In genomic region chr7:34652751-34653502, GRCm38 (mm10) we compare ENCODE assay signal across 8 mouse cellular contexts. TPM values are rescaled to one million over a fixed set of nuclear protein-coding genes. Genes with fewer than 3 reads are reported as not detected.
DNase-seq lines count a peak whose midpoint lies in the region; ATAC-seq and TF ChIP-seq lines count a peak whose summit lies in the region.

No protein-coding gene starts in this region.

- peak overlapping the region; percentile 63 for H3ac ChIP-seq in C2C12 (ENCODE audit: control insufficient read depth, insufficient read length, low read depth)

- H3K4me1 ChIP-seq in forebrain, embryonic 15.5 days = peaks cover 38% of the 10 kb centered on the region
- peaks cover 20% of the 10 kb centered on the region for H3K4me1 ChIP-seq in hindbrain, embryonic 16.5 days (ENCODE audit: control insufficient read depth, insufficient read depth, low read depth, low read length)
- H3K4me1 ChIP-seq in lung, embryonic 16.5 days (replicated peaks; ENCODE audit: control insufficient read depth, insufficient read depth, low read length) = peaks cover 6% of the 10 kb centered on the region; the same call in 1 of the 2 replicates
- peaks cover 12% of the 10 kb centered on the region; the same call in 1 of the 2 replicates for H3K4me1 ChIP-seq in stomach, embryonic 14.5 days (ENCODE audit: control insufficient read depth, insufficient read depth, low read length)

- H3K9me3 ChIP-seq in forebrain, embryonic 15.5 days = no peaks in the 10 kb centered on the region
- H3K9me3 ChIP-seq in hindbrain, embryonic 16.5 days (ENCODE audit: control insufficient read depth, low read length) = no peaks in the 10 kb centered on the region
- no peaks in the 10 kb centered on the region for H3K9me3 ChIP-seq in lung, embryonic 16.5 days (ENCODE audit: control insufficient read depth, low read length)
- H3K9me3 ChIP-seq in stomach, embryonic 14.5 days (ENCODE audit: control insufficient read depth, low read depth, low read length) = no peaks in the 10 kb centered on the region

- no peaks in the 10 kb centered on the region for H3K79me2 ChIP-seq in C2C12 (ENCODE audit: control insufficient read depth, insufficient read depth)

- H3K4me3 ChIP-seq in C2C12 (ENCODE audit: insufficient read depth, poor library complexity, severe bottlenecking) = peak overlapping the region; percentile 34
- H3K4me3 ChIP-seq in forebrain, embryonic 15.5 days = peak overlapping the region; percentile 92
- peak overlapping the region; percentile 63 for H3K4me3 ChIP-seq in hindbrain, embryonic 16.5 days (ENCODE audit: low read length)
- peak overlapping the region; percentile 63 for H3K4me3 ChIP-seq in lung, embryonic 16.5 days (ENCODE audit: low read length)
- H3K4me3 ChIP-seq in stomach, embryonic 14.5 days (ENCODE audit: low read depth, low read length) = peak overlapping the region; percentile 87

- no peaks in the 10 kb centered on the region for H3K79me3 ChIP-seq in C2C12 (ENCODE audit: low read depth)

- no peak for TF ChIP-seq CTCF in C2C12 (IDR thresholded peaks at IDR 0.05; ENCODE audit: control insufficient read depth, insufficient read depth, insufficient read length)

- DNase-seq in adrenal gland, postnatal 10 days = peak; percentile 41
- no peak for DNase-seq in thymus, postnatal 25 days

- H3K4me2 ChIP-seq in forebrain, embryonic 15.5 days (replicated peaks) = peak overlapping the region; percentile 91
- peak overlapping the region; percentile 95 for H3K4me2 ChIP-seq in hindbrain, embryonic 16.5 days (ENCODE audit: low read length)
- H3K4me2 ChIP-seq in lung, embryonic 16.5 days (ENCODE audit: low read depth, low read length) = peak overlapping the region; percentile 78
- peak overlapping the region; percentile 61 for H3K4me2 ChIP-seq in stomach, embryonic 14.5 days (replicated peaks; ENCODE audit: low read depth, low read length)

- peak overlapping the region; percentile 96 for H3K9ac ChIP-seq in forebrain, embryonic 15.5 days (replicated peaks)
- peak overlapping the region; percentile 95 for H3K9ac ChIP-seq in hindbrain, embryonic 16.5 days (ENCODE audit: low read depth, low read length)
- peak overlapping the region; percentile 93 for H3K9ac ChIP-seq in lung, embryonic 16.5 days (ENCODE audit: low read length)
- peak overlapping the region; percentile 89 for H3K9ac ChIP-seq in stomach, embryonic 14.5 days (replicated peaks; ENCODE audit: low read depth, low read length)

- no peaks in the 10 kb centered on the region for H3K27me3 ChIP-seq in C2C12 (ENCODE audit: control insufficient read depth, insufficient read depth, insufficient read length)
- H3K27me3 ChIP-seq in forebrain, embryonic 15.5 days = no peaks in the 10 kb centered on the region
- no peaks in the 10 kb centered on the region for H3K27me3 ChIP-seq in hindbrain, embryonic 16.5 days (replicated peaks; ENCODE audit: control insufficient read depth, insufficient read depth, low read length)
- H3K27me3 ChIP-seq in lung, embryonic 16.5 days (ENCODE audit: control insufficient read depth, insufficient read depth, low read depth, low read length) = no peaks in the 10 kb centered on the region
- no peaks in the 10 kb centered on the region for H3K27me3 ChIP-seq in stomach, embryonic 14.5 days (ENCODE audit: control insufficient read depth, insufficient read depth, low read length)

- H3K36me3 ChIP-seq in C2C12 (ENCODE audit: control insufficient read depth, insufficient read depth) = no peaks in the 10 kb centered on the region
- H3K36me3 ChIP-seq in forebrain, embryonic 15.5 days = peaks cover 18% of the 10 kb centered on the region
- H3K36me3 ChIP-seq in hindbrain, embryonic 16.5 days (ENCODE audit: control insufficient read depth, insufficient read depth, low read length) = peaks cover 11% of the 10 kb centered on the region
- H3K36me3 ChIP-seq in lung, embryonic 16.5 days (ENCODE audit: control insufficient read depth, insufficient read depth, low read length) = no peaks in the 10 kb centered on the region; the same call in 1 of the 2 replicates
- H3K36me3 ChIP-seq in stomach, embryonic 14.5 days (ENCODE audit: control insufficient read depth, insufficient read depth, low read length) = peaks cover 25% of the 10 kb centered on the region; the same call in 1 of the 2 replicates

- peak overlapping the region; percentile 99 for H3K27ac ChIP-seq in forebrain, embryonic 15.5 days (replicated peaks)
- peak overlapping the region; percentile 73 for H3K27ac ChIP-seq in hindbrain, embryonic 16.5 days (ENCODE audit: low read depth, low read length)
- H3K27ac ChIP-seq in lung, embryonic 16.5 days (ENCODE audit: low read length) = peak overlapping the region; percentile 56
- H3K27ac ChIP-seq in stomach, embryonic 14.5 days (ENCODE audit: low read length) = peak overlapping the region; percentile 49; the same call in 1 of the 2 replicates

- WGBS in forebrain, embryonic 15.5 days = under 1% methylated on average over 48 of the region's 48 CpGs
- WGBS in hindbrain, embryonic 16.5 days = under 1% methylated on average over 48 of the region's 48 CpGs
- under 1% methylated on average over 48 of the region's 48 CpGs for WGBS in lung, embryonic 16.5 days
- under 1% methylated on average over 48 of the region's 48 CpGs for WGBS in stomach, embryonic 14.5 days

- ATAC-seq in forebrain, embryonic 15.5 days (replicated peaks) = no peak
- no peak for ATAC-seq in hindbrain, embryonic 16.5 days
- ATAC-seq in lung, embryonic 16.5 days (ENCODE audit: low read depth) = no peak
- ATAC-seq in stomach, embryonic 14.5 days (ENCODE audit: insufficient number of reproducible peaks, insufficient read depth, low FRiP score, low read depth) = no peak
- no peak for ATAC-seq in erythroblast, adult 5-6 weeks (replicated peaks; ENCODE audit: low FRiP score, poor library complexity, severe bottlenecking)

TF ChIP-seq in C2C12, 6 proteins besides CTCF, POLR2A, EP300 and RAD21:
- TF ChIP-seq MAX (IDR thresholded peaks at IDR 0.05) (no peak), CEBPB (IDR thresholded peaks at IDR 0.05; ENCODE audit: low read depth) (no peak), USF1 (IDR thresholded peaks at IDR 0.05; ENCODE audit: low read depth) (no peak), FOSL1 (IDR thresholded peaks at IDR 0.05; ENCODE audit: insufficient read depth, low read length, poor library complexity, severe bottlenecking) (no peak), MYOD1 (IDR thresholded peaks at IDR 0.05; ENCODE audit: control insufficient read depth, insufficient read length, low read depth) (no peak), MYOG (IDR thresholded peaks at IDR 0.05; ENCODE audit: control insufficient read depth, extremely low read depth, insufficient read length) (no peak)

RNA-seq across cellular contexts. Expression of gene Kctd15, which starts 3.6 kb away (rescaled TPM):
- polyA plus RNA-seq in C2C12 (2012; fragmentation: generic; extraction: Trizol) = 26.7 TPM
- total RNA-seq in adrenal gland, postnatal 10 days (2021) = 10 to 100 TPM; 15.4 to 17.4 TPM
- 27.7 and 29.0 TPM in 2 replicates for polyA plus RNA-seq in forebrain, embryonic 15.5 days (2015; fragmentation: Nextera tagmentation; extraction: Ambion mirVana)
- 18.0 and 21.6 TPM in 2 replicates for polyA plus RNA-seq in hindbrain, embryonic 16.5 days (2015; fragmentation: Nextera tagmentation; extraction: Ambion mirVana)
- 12.5 and 12.6 TPM in 2 replicates for polyA plus RNA-seq in lung, embryonic 16.5 days (2015; fragmentation: Nextera tagmentation; extraction: Ambion mirVana)
- 10.6 and 11.3 TPM in 2 replicates for polyA plus RNA-seq in stomach, embryonic 14.5 days (2014; fragmentation: Nextera tagmentation; extraction: Ambion mirVana)
- total RNA-seq in erythroblast, adult 5-6 weeks (2015; ENCODE audit: low replicate concordance) = not detected in 2 replicates
- not detected in 2 replicates for total RNA-seq in erythroblast, adult 5-6 weeks (2017; ENCODE audit: low replicate concordance)

Comparison
In these comparisons a context has a peak if more than half of its experiments do, and no peak if none do; other contexts are left out.
1. H3K4me3 ChIP-seq: peak in every context shown above with its lines; median percentile 92 in forebrain, embryonic 15.5 days; 87 in stomach, embryonic 14.5 days; 63 in hindbrain, embryonic 16.5 days; 63 in lung, embryonic 16.5 days; 34 in C2C12.
2. H3K27ac ChIP-seq: peak in every context shown above with its lines; median percentile 99 in forebrain, embryonic 15.5 days; 73 in hindbrain, embryonic 16.5 days; 56 in lung, embryonic 16.5 days; 49 in stomach, embryonic 14.5 days.